Mouse (Mus musculus): ENCODE data around the gene Oxsr1.

DNA sequence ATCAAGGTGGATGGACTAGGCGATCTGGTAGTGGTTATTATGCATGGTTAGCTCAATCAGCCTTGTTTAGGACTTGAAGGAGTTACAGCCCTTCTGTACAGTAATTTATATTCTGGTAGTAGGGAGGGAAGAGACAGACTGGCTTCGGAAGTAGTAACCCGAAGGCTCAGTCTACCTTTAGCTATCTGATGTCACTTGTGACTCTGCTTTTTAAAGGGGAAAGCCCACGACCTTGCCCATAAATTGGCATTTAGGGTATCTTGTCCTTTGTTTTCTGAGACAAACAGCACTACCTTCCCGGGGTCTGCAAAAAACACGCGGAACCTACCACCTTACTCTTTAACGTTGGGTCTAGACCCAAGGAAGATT, 18.0 kb upstream of the Oxsr1 start:
- TF ChIP-seq GATA1 (IDR thresholded peaks at IDR 0.05; ENCODE audit: low read length) (no peak), TAL1 (IDR thresholded peaks at IDR 0.05; ENCODE audit: low read length) (no peak)
